Mouse (Mus musculus) heart, postnatal 10 days (tissue): ENCODE results near the gene Nsl1. TPM values are rescaled to one million over a fixed set of nuclear protein-coding genes. Genes with fewer than 3 reads are reported as not detected.

Experiments used
- DNase-seq, 2 experiments: peaks; one replicate each; pipeline ENCODE4 v3.0.0; 2021
- intact Hi-C: fragments of 180-260 bp; cut with DNase I; formaldehyde crosslinking; loops from one replicate; pipeline ENCODE4 v1.15.1; 2025
- total RNA-seq, 2 experiments: library from RNA; stranded (reverse); gene quantifications; 2 replicates each; pipeline ENCODE4 v1.2.3; 2021

Nsl1 gene
- total RNA-seq, 2 experiments from 2014 or later = 2.3 to 2.7 TPM

- no peak for DNase-seq
- intact Hi-C loops = no loop called here
Measured at GRCm38 (mm10) chr1:191089355-191089754, 26.5 kb downstream of the Nsl1 start.

DNA sequence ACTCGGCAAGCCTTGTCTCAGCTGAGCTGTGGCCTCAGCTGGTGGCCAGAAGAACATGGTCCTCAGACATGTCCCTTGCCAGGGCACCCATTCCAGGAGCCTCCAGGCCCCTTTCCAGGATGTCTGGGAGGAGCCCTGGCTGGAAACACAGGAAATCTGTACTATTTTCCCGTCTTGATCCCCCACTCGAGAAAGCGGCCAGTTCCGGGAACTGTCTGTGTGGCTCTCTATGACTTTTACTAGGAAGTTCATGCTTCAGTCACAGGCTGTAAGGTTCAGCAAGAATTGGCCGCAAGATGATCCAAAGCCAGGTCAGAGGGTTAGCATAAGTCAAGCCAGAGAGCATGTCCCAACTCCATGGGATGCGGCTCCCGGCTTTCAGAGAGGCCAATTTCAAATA lies 29.2 kb downstream of the Nsl1 start:
- peak in 1 of 2 experiments; percentile 22 for DNase-seq
- intact Hi-C loops = no loop called here

DNA sequence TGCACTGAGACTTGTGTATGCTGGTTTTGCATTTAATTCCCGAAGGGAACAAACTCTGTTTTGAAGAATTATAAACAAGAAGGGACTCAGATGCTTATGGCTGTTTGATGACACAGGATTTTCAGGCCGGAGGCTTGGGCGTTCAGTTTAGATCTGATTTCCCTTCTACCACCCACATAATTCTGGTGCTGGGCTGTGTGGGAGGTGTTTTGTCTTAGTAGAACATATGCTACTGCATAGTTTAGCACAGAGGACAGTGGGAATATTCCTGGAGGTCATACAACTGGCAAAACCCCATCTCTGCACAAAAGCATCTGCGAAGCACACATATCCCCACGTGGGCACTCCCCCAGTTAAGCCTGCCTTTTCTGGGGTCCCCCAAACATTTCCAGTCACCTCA lies 30.8 kb downstream of the Nsl1 start:
- intact Hi-C loops = no loop called here
- DNase-seq = no peak

DNA sequence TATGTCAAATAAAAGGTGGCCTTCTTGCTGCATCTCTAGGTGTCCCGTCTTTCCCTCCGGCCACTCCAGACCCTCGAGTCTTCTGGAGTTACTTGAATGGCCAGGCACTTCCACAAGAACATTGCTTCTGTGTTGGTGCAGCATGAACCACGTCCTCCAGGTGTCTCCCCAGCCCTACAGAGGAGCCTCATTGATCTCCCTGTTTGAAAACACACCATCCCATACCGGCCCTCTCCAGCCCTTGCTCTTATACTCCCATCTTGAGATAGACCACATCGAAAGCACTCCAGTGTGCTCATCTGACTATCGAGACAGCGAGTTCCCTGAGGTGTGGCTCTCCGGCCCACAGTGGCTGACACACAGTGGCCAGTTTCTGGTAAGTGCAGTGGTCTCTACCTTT lies 32.2 kb downstream of the Nsl1 start:
- intact Hi-C loops = loop anchor here (5.0 kb wide), 1 partner anchor 77 kb away; no protein-coding TSS in a partner anchor

DNA sequence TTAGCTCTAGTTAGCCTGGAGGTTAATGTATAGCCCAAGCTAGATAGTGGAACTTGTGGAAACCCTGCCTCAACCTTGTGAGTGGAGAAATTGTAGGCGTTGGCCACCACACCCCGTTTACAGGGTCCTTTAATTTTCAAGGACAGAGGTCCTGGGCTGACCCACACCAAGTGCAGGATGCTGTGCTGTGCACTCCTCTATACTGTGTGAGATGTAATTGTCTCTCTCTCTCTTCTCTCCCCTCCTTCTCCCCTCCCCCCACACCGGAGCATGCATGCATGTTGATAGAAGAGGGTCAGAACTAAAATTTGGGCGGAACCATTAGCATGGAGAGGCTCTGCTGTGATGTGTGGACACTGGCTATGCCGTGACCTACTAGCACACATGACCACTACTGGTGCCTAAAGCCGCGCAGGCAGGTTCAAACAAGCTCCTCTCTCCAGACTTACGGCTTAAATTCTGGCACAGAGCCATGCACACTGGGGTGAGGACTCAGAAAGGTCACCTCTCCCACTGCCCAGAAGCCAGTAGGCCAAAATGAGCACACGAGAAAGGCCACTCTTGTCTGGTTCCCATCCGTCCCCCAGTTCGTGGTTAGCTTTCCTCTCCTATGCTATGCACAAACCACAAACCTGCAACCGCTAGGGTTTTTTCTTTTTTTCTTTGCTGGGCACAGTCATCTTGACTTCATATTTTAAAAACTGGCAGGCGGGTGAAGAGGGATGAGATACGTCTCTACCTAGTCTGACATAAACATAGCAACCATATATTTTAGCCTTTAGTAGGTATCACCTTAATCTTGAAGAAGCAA lies 34.3 kb downstream of the Nsl1 start:
- intact Hi-C loops = loop anchor here (5.0 kb wide), 1 partner anchor 75 kb away; no protein-coding TSS in a partner anchor
- DNase-seq = no peak

More for the DNA sequence above, 32.2 kb downstream of the Nsl1 start:
- no peak for DNase-seq

GRCm38 (mm10) chr1:191097802-191098747 lies 35.3 kb downstream of the Nsl1 start, which contains the start of gene Batf3:
Gene Batf3, plus strand, starts transcription at chr1:191097847.
- intact Hi-C loops = loop anchor here (5.0 kb wide), 1 partner anchor 74 kb away; no protein-coding TSS in a partner anchor
- DNase-seq = peak; percentile 37 to 59

DNA sequence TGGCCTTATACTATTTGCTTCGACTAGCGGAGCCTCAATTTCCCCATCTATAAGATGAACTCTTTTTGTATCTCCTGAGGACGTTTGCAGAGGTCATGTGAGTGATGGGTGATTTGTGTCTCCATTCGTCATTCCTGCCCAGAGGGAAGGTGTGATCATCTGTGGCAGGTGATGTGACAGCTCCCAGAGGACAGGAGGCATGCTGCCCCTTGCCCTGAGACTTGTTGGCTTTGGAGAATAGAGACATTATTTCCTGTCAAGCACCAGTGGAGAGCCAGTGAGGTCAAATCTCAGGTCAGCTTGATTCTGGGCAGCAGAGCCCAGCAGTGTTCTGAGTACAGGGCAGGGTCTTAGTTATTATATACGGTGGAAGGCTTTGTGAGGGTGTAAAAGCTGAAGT lies 36.3 kb downstream of the Nsl1 start:
- intact Hi-C loops = loop anchor here (5.0 kb wide), 1 partner anchor 73 kb away; no protein-coding TSS in a partner anchor
- no peak for DNase-seq

DNA sequence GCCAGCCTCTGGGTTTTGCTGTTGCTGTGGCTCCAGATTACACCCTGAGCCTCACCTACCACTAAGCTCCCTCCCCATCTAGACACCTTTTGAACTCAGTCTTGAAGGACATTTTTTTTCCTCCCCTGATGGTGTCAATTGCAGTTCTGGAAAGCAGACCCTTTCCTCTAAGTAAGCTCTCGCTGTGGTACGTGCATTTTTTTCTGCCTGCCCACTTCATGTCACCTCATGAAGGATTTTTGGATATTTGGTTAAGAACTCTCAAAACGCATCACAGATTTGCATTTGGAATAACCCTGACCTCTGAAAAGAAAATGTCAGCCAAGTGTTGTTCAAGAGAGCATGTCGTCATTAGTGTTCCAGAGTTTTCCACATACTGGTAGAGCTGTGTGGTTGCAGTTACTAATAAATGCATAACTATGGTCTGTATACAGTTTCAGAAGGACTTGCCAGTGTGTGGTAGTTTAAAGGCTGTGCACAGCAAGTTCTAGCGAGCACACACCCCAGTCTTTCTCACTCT lies 37.0 kb downstream of the Nsl1 start:
- intact Hi-C loops = loop anchor here (5.0 kb wide), 1 partner anchor 72 kb away; no protein-coding TSS in a partner anchor
- no peak for DNase-seq

DNA sequence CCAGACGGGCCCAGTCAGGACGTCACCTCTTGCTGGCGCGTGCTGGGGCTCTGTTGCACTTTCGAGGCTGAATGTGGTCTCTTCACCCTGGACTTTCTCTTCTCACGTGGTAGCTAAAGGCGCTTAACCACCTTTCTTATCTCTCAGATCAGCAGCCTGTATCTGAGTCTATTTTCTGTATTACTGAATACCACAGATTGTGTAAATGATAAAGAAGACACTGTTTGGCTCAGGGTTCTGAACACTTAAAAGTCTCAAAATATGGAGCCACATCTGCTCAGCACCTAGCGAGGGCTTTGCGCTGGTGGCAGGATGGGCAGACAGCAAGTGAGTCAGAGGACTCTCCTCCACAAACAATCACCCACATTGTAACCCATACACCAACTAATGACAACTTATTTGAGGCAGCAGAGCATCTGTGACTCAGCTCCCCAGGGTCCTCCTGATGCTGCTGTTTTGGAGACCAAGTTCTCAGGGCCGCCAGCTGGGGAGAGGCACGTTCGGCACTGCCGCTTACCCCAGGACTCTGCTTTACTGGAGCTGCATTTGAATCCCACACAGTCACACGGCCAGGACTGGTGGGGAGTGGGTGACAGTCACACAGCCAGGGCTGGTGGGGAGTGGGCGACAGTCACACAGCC lies 40.0 kb downstream of the Nsl1 start:
- intact Hi-C loops = no loop called here
- no peak for DNase-seq

GRCm38 (mm10) chr1:191105246-191105645 lies 42.4 kb downstream of the Nsl1 start:
- intact Hi-C loops = no loop called here

GRCm38 (mm10) chr1:191107306-191107705 lies 44.5 kb downstream of the Nsl1 start:
- intact Hi-C loops = no loop called here

More at GRCm38 (mm10) chr1:191105246-191105645, 42.4 kb downstream of the Nsl1 start:
- no peak for DNase-seq

DNA sequence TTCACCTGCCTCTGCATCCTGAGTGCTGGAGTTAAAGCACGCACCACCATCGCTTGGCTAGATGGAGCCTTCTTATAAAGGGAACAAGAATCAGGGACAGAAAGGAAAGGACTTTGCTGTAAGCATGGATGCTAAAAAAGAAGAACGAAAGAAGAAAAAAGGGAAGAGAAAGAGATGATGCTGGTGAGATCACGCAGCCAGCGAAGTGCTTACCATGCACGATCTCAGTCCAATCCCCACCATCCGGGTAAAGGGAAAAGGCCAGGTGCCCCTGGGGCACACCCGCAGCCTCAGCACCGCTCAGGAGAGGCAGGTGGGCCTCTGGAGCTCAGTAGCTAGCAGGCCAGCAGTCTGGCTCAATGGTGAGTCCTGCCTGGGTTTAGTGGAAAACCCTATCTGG lies 47.1 kb downstream of the Nsl1 start:
- no peak for DNase-seq
- intact Hi-C loops = no loop called here

More at GRCm38 (mm10) chr1:191107306-191107705, 44.5 kb downstream of the Nsl1 start:
- DNase-seq = no peak

DNA sequence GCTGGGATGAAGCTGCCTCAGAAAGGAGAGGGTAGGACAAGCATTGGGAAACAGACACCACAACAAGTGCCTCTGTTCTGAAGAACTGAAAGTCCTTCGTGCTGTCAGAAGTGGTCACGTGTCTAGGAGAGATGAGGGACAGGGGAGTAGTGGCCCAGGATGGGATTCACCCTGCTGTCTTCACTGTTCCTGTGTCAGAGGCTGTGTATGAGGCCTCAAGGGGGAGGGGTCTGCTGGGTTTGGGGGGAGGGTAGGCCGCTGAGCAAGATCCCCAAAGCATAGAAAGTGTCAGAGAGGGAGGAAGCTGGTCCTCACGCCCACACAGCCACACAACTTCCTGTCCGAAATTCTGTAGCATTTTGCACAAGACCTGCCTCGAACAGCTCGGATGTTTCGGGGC lies 48.3 kb downstream of the Nsl1 start:
- intact Hi-C loops = no loop called here
- peak in 1 of 2 experiments; percentile 27 for DNase-seq

DNA sequence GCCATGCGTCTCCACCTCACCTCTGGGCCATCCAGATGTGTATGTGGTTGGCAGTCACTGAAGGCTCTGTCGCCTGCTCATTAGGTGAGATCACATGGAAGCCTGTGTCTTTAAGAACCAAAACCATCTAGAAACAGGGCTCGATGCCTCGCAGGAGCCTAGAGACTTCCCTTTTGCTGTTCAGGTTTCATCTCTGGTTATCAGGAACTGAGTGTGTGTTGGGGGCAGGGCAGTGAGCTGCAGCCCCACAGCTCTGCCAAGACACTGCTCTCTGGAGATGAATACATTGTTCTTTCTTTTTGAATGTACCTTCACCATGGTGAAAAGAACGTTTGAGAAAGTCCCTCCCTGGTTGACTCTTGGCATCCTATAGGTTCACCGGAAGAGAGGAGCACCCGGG lies 52.1 kb downstream of the Nsl1 start:
- intact Hi-C loops = no loop called here
- DNase-seq = no peak

DNA sequence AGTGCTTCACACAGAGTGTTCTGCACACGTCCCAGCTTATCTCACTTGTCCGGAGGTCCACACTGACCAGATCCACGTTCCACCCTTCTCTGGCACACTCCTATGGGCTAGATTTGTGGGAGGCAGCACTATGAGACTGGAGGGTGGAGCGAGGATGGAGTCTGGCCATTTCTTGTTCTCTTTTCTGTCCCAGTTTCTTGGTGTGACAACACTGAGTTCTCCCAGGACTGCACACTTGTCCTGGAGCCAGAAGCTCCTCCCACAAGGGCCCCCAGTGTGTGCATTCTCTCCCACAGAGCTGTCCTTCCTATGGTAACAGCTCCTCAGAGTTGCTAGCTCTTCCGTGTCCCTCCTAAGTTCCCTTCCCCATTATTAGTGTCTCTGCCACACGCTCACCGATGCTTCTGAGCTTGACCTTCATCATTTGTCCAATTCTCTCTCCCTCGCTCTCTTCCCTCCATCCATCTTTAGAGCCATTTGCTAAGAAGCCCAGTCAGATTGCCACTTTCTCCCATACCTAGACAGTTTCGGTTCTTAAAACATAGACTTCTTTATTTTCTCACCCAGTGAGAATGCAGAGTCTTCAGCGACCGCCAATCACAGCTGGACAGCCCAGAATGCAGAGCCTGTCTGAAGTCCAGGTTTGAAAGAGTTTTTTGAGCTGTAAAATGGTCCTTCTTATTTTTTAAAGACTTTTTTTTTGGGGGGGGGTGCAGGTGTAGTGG lies 52.9 kb downstream of the Nsl1 start:
- peak; percentile 38 to 40 for DNase-seq

DNA sequence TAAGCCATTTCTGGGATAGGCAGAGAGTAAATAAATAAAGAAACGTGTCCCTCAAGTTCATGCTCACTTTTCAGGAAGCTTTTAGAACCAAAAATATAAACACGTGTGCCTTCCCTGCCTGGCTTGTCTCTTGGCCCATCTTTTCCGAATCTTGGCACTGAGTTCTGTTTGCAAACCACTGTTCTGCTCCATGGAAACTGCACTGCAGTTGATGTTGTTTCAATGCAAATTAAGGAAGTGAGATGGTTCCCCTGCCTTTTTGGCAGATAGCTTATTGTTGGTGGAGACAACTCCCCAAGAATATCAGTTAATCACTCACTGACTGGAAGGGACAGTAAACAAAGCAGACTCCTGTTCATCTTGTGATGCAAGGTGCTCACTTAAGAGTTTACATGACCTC lies 59.9 kb downstream of the Nsl1 start:
- intact Hi-C loops = no loop called here
- peak in 1 of 2 experiments; percentile 20 for DNase-seq

More for the DNA sequence above, 52.9 kb downstream of the Nsl1 start:
- intact Hi-C loops = no loop called here

GRCm38 (mm10) chr1:191123696-191124095 lies 60.9 kb downstream of the Nsl1 start:
- intact Hi-C loops = no loop called here
- no peak for DNase-seq

GRCm38 (mm10) chr1:191124288-191124687 lies 61.5 kb downstream of the Nsl1 start:
- intact Hi-C loops = no loop called here
- DNase-seq = no peak

DNA sequence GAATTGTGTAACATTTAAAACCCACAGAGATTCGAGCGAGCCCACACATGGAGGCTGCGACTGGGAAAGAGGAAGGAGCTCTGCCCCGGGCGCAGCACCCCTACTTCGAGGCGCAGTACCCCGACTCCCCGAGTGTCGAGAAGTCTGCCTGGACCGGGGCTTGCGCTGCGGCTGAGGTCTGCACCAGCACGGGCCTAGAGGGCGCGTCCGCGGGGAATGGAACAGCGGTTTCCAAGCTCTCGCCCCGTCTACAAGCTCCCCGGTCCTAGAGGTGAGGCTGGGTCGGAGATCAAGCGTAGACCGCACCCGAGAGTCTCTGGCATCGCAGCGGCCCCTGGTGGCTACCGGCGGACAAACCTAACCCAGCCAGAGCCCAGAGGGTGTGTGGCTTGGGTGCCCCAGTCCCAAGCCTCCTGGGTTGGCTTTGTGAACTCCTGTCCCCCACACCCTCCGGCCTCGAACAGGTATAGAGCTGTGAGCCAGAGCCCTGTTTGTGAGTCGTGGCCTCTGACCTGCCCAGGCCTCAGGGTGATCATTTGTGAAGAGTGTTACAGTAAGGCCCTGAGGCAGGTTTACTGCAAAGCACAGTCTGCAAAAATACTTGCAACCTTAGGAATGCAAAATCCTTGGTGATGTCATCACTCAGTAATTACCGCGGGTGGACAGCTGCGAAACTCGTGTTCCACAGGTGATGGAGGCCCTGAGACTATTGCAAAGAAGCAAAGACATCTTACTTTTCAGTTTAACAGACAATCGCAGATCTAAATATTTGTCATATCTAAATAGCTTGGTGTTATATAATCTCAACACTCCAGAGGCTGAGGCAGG lies 63.2 kb downstream of the Nsl1 start:
- DNase-seq = peak; percentile 75 to 82
- intact Hi-C loops = loop anchor here (1.0 kb wide), 1 partner anchor 182 kb away; no protein-coding TSS in a partner anchor
